Mouse (Mus musculus) kidney, postnatal 36 days (tissue): ENCODE results near the gene Pkp1.

ENCODE experiments used
- DNase-seq, 2 experiments: peaks; one replicate each; pipeline ENCODE4 v3.0.0; 2021 to 2022; ENCODE audit warnings: mixed read lengths in 2 of 2

Gene Pkp1

DNA sequence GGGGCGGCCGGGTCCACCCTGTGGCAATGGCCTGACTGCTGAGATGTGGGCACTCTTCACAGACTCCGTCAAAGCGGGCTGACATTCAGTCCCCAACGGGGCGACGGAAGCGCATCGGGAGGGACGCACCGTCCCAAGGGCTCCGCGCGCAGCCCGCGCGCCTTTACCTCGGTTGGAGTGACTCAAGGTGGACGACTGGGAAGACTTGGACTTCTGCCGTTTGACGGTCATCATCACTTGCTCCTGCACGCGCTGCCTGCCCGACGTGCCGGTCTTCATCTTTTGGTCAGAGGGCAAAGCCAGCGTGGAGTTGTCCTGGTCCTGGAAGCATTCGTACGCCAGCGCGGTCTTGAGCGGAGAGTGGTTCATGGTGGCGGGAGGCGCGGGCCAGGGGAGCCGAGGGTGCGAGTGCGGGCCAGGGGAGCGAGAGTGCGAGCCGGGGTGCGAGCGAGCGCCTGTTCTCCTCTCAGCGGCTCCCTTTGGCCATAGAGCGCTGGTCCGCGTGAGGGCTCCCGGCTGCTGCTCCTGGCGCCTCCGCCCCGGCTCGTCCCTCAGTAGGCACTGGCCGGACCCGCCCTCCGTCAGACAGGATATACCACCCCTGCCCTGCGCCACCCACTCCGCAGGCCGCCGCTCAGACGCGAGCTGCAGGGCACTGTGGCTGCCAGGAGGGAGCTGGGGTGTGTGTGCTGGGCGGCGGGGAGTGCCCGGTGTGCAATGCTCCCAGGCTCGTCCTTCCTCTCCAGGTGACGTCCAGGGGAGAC, at the start of gene Pkp1:
Gene Pkp1 (minus strand): TSS at position 564 of the 764 bp plus-strand sequence.
- DNase-seq = no peak

DNA sequence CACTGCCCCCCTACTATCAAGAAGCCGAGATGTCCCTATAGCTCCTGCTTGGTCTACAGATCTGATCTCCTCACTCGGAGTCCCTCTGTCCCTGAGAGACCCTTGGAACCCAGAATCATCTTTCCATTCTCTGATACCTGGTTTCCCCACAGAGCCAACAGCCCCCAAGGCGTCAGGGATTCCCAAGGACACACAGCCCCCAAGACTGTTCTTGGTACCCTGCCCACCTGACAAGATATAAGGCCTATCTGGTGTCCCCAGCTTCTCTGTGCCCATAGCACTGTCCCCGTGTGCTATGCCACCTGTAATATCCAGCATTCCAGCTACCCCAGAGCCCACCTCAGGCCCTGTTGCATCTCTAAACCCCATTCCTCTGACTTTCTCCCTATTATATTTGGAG, 48.7 kb upstream of the Pkp1 start:
- DNase-seq = no peak

DNA sequence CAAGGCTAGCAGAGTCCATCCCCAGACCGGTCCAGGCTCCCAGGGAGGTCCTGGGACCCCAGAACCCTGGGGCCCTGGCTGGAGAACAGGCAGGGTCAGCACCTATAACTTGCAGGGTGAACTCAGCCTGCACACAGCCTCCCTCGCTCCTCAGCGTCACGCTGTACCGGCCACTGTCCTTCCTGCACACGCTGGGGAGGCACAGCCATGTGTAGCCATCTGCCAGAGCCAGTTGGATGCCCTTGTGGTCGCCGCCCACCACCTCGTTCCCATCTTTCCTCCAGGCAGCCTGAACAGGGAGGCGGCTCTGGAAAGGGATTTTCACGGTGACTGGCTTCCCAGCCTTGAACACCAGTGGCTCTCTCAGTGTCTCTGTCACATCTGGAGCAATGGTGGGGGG, 45.6 kb upstream of the Pkp1 start:
- no peak for DNase-seq

DNA sequence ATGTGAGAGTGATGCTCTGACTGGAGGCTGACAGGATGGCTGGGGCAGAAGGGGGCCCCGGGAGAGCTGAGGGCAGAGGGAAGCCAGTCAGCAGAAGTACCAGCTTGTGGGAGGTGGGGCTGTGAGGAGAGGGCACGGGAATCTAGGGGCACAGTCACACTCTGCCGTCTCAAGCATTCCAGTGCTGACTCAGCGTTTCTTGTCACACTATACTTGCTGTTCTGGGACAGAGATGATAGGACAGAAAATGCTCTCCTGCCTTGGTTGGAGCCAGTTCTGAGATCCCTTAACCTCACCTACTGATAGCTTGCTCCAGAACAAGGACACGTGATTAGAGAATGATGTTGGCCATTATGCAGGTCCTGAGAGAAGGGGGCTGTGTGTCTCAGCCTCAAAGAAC, 44.2 kb upstream of the Pkp1 start:
- DNase-seq = no peak

DNA sequence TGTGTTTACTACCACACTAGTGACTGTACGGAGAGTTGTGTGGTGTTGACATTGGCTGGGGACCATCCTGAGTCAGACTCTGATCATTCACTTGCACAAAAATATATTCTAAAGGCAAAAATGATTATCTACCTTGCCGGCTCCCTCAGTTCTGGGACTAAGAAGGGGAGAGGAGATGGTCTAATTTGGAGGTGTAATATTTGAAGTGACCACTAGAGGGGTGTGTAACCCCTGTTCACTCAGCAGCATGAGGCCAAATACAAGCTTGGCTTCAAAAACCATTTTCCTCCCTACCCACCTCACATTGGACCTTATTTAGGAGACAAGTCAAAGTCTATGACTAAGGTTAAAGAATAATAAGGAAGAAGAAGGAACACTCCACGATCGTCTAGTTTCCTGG, 39.5 kb upstream of the Pkp1 start:
- DNase-seq = peak; percentile 12 to 53

DNA sequence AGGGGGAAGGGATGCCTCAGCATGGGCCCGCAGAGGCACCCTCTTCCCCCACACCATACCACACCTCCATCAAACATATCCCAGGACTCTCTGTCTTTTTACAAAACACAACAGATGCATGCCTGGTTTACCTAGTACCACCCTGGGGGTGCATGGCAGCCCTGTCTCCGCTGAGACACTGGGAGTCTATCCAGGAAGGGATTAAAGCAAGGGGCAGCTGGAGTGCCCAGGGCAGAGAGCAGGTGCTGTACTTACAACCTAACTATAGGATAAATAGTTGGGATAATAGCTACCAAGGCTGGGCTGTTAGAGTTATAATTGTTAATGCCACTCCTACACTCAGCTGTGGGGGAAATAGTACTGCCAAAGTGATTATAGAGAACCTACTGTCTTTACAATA, 29.9 kb upstream of the Pkp1 start:
- no peak for DNase-seq

DNA sequence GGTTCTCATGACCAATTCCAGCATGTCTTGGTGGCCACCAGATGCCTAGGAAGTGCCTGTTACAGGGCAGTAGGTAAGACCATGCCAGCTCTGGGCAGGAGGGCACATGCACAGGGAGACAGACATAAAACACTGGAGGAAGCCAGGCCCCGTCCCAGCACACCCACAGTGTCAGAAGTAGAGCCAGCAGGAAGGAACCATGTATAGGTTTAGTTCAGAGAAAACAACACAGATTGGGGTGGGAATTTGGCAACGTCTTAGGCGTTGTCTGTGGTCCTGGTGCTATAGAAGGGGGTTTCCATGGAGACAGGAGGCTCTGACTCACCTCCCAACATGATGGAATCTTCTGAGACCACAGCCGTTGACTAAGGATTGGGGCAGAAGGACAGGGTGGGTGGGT, 27.2 kb upstream of the Pkp1 start:
- no peak for DNase-seq

DNA sequence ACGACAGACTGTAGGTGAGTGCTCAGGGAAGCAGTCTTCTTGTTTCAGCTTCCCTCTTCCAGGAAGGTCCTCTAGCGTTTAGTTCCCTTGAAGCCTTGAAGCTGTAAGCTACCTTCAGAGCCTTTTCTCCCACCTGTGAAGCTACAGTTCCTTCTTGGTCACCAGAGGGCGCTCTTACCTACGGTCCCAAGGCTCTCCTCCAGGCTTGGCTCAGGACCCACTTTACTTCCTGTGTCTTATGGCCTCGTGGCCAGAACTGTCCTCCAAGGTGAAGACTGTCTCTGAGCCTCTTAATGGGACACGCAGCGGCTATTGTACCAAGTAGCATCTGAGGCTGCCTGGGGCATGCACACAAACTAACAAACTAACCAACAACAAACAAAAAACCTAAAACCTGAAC, 26.7 kb upstream of the Pkp1 start:
- DNase-seq = peak; percentile 62 to 77

DNA sequence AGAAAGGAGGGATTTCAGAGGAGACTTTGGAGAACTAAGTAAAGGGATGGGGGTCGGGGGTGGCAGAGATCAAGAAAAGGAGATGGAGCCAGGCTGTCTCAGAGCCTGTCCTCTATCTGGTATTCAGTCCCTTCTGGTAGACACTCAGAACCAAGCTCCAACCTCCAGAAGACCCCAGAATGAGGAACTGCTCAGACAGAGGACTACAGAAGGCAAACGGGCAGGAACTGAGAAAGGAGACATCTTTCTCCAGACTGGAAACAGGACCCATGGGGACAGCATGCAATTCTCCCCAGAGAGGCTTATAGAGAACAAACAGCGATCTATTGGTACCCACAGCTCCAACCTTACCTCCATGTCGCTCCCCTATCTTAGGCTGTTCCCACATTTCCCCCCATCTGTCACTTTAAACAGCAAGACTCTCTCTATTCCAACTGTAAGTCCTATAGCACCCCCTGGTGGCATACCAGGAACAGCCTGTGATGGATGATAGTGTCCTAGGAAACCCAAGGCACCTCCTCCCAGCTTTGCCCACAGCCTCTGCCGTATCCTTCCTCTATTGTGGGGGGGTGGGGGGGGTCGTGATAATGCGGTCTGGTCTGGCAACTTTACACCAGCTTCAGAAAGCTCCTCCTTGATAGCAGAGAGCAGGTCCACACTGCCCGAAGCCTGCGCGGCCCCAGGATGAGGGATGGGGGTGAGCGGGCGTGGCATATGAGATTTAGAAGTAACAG, 25.7 kb upstream of the Pkp1 start:
- DNase-seq = peak; percentile 74 to 89

DNA sequence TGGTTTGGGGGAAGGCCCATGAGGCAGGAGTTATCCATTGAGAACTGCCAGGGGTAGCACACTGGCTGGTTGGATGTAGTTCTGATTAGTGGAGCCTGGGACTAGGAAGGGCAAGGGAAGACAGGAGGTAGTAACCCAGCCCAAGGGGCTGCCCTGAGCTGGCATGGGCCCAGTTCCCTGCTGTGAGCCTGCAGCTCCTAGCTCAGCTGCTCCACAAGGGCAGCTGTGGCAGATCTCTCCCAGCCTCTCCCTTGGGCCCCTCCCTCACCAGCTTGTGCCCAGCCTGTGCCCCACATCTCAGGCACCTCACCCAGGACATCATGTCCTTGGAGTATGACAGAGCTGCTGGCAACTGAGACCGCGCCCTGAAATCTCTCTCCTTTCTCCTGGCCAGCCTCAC, 24.7 kb upstream of the Pkp1 start:
- DNase-seq = no peak

DNA sequence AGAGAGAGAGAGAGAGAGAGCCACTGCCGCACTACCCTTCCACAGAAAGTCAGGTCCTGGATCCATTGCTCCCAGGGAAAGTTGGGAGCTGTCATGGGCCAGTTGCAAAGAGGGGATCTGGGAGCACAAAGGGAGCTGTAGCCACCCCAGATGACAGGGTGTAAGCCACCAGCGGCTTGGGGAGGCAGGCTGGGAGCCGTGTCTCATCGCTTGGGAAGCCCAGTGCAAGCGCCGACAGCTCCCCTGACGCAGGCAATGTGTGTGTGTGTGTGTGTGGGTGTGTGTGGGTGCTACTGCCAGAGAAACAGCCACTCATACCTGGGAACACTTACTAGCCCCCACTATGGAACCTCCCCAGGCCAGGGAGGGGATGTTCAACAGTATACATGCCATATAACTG, 23.1 kb upstream of the Pkp1 start:
- DNase-seq = no peak

DNA sequence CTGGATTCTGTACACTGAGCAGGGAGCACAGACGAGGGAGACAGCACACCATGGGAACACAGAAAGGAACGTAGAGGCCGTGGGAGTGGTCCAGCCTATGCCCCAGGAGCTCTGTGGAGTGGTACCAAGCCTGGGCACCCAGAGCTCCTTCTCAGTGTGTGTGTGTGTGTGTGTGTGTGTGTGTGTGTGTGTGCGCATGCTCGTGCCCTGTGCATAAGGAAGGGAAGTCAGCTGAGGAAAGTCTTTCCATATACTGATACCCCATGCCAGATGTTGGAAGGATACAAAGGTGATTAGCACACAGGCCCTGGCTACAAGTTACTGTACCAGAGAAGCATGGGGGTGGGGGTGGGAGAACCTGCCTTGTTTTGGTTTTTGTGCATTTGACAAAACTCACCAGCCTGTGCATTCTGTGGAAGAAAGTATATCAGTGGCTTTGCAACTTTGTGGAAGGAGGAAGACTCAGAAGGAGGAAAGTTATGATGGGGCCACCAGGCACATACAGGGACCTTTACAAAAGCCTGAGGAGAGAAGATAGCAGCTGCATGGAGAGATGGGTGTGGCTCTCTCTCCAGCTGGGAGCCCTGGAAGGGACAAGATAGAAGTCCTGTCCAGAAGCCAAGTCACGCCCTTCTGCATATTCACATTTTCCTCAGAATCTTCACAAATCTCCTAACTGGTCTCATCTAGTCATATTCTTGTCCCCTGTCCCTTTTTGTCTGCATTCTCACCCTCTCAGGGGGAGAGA, 22.4 kb upstream of the Pkp1 start:
- DNase-seq = no peak

DNA sequence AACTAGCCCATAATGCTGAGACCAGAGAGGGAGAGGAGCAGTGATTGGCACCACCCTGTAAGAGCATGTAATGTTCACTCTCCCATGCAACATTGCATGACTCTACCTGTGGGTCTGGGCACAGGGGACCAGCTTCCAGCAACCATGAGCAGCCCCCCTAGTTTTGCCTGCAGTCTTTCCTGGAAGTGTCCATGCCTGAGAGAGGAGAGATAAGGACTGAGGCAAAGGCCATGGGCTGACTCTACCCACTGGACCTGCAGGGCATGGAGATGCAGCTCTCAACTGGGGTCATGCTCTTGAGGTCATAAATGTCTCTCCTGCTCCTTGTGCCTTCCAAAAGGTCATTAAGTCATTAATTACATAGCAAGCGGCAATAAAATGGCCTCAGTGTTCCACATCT, 17.1 kb upstream of the Pkp1 start:
- DNase-seq = no peak

DNA sequence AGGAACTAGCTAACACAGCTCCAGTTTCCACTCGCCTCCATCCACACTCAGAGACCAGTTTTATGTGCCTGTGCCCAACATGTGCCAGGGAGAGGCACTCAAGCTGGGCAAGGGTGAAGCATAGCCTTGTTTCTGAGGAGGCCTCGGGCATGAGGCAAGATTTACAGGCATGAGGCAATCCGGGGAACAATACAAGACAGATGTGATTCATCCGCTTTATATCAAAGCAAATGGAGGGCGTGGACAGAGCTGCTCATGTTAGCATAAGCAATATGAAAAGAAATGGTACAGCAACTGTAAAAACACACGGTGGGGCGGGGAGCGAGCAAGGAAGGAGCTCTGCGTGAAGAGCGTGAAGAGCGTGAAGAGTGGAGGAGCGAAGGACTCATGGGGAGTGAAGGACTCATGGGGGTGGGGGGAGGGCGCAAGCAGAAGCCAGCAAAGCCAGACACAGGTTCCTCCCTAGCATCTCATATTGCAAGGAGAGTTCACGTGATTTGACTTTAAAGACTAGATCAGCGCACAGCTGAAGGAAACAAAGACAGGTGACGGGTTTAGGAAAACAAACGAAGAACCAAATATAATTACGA, 14.8 kb upstream of the Pkp1 start:
- no peak for DNase-seq

DNA sequence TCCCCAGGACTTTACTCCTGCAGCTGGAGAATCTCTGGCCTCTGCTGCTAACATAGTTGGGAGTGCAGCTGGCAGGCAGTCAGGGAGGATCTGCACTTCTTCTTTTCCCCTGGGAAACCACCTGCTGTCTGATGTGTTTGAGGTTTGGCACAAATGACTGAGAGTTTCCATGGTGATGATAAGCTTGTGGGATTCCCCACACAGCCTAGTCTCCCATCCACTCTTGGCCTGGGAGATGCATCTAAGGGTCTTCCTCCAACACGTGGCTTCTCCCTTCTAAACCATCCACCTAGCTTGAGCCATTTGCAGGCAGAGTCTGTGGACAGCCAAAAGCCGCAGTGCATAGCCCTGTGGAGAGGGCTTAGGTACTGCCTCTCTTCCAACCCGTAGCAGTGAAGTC, 10.9 kb upstream of the Pkp1 start:
- no peak for DNase-seq

DNA sequence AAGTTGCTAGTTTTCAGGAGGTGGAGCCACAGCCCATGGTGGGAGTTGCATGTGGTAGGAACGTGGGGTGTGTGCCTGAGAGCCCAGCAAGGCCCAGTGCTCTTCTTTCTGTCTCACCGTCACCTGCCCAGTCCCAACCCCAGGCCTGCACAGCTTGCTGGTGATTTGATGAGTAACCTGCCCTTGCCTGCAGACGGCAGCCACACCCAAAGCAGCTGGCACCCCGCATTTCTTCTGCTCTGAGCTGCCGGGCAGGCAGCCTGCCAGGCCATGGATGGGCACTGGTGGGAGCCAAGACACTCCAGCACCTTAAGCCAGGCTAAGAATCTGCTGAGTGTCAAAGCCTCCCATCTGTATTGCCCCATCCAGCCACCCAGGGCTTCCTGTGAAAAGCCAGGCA, 6.8 kb upstream of the Pkp1 start:
- no peak for DNase-seq

DNA sequence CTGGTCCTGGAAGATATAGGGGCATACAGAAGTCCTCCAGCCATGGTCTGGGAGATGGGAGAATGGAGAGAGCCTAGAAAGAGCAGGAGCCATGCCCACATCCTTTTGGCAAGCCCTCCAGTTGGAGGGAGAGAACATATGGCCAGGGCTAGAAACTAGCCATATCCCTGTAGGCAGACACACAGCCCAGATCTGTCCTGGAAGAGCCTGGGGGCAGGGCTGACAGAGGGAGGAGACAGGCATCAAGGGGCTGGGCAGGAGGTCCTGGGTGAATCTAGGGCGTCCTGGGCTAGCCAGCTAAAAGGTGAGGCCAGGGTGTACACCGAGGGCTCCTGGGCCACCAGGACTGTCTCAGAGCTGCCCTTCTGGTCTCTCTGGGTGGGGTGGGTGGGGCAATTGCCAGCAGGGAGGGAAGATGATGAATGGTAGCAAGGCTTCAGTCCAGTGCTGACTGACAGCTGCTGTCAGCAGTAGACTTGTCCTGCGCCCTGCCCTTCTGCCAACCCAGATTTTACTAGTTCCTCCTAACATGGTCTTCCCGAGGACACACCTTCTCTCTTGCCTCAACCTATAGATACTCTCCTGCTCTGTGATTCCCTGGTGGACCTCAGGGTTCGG, 5.5 kb upstream of the Pkp1 start:
- DNase-seq = no peak

DNA sequence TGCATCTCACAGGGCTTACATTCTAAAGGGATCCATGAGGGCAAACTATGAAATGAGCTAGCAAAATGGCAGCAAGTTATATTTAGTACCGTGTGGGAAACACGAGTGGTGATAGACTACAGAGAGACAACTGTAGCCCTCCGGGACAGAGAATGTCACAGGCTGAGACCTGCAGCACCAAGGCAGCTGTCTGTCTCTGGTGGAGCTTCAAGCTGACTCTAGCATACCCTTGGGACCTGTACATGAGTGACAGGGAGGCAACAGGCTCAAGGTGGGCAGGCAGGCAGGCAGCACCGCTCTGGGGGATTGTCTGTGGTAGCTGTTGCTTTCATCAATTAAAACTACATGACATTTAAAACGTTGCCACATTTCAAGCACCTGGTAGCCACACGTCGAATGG, 4.2 kb upstream of the Pkp1 start:
- no peak for DNase-seq

DNA sequence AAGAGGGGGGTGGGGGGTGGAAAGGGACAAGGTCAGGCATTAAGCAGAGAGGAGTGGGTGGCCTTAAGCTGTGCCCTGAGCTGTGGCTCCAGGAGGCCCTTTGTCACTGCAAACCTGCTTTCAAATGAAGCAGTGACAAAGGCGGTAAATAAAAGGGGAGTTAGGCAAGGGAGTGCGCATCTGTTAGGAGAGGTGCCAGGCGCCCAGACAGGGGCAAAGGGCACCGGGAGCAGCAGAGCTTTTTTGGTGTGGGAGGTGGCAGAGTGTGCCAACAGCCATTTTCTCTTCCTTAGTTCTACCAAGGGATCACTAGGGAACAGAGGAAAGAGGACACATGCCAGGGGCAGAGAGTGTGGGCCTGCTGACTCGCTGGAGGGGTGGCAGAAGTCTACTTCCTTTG, 1.8 kb downstream of the Pkp1 start:
- peak in 1 of 2 experiments; percentile 8 for DNase-seq

DNA sequence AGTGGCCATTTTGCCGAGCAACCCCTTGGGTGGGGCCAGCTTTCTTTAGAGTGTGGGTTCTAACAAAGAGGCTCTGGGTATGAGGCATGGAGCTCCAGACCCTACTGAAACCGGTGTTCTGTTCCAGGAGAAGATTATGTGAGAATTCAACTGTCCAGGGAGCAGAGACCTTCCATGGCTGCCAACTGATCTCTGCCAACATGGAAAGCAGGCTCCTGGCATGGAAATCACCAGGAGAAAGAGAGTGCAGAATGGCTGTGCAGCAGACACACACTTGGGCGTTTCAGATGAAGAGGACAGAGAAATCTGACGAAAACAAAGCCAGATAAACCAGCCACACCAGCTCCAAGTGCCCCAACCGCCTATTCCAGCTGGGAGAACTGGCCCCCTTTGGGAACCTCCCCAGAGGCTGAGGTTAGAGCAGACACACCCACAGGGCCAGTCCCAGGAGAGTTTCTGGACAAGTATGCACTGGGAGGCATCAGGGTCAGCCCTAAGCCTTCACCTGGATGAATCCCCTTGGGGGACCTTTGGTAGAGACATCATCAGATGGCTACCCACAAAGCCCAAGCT, 2.4 kb downstream of the Pkp1 start:
- DNase-seq = no peak

DNA sequence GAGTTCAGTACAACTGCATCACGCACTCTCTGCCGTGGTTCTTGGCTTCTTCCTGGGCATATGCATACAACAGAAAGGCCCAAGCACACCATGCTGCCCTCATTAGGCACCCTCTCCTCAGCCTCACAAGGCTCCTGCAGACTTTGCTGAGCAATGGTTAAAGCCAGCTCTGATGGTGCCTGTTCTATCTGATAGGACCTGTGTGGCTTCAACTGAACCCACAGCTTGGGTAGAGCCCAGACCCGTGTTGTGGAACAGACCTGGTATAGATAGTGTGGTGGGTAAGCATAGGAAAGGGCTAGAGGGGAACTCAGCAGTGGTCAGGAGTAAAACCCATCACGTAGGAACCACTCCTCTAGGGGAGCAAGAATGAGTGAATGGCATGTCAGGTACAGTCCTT, 5.3 kb downstream of the Pkp1 start:
- DNase-seq = no peak

DNA sequence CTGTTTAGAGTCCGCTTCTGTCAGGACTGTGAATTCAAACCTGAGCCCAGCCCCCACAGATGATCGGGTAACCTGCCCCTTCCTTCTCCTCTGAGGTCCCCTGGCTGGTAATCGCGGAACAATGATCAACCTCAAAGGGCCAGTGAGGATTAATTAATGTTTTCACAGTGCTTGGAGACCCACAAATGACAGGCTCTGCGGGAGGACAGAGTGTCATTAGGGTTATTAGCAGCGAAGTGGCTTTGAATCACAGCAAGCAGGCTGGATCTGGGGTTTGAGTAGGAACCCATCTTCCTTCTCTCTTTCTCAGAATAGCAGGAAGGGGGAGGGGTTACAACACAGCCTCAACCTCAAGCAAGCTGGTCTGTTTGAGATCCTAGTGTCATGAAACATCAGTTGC, 9.6 kb downstream of the Pkp1 start:
- DNase-seq = no peak

DNA sequence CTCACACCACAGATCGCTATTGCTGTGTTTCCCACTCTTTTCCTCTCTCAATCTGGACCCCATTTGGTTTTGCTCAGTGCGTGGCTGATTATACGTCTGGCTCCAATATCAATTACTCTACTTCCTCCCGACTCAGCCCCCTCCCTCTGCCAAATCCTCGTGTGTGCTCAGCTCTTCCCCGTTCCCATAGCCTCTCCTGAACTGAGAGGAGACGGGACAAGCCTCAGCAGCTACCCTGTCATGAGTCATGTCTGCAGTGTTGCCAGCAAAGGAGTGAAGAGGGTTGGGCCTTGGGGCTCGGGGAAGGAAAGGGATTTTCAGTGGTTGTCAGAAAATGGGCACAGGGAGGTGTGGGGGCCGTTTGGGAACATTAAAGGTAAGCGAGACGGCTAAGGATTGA, 12.3 kb downstream of the Pkp1 start:
- no peak for DNase-seq
